Mouse (Mus musculus) forebrain, embryonic 14.5 days (tissue): Measurements from ENCODE around the gene Mymx. TPM values are rescaled to one million over a fixed set of nuclear protein-coding genes. Genes with fewer than 3 reads are reported as not detected.

Experiments
- ATAC-seq: fragments of 200-750 bp; cut with Nextera tagmentation; 2 replicates; pipeline ENCODE4 v1.8.0; 2017; ENCODE audit warnings: mild to moderate bottlenecking, moderate library complexity
- DNase-seq: peaks from one replicate; pipeline ENCODE4 v3.0.0-alpha.2; 2015; ENCODE audit warnings: low spot score
- H3K27ac ChIP-seq: fragments of 300-500 bp; sonication (generic); 2 replicates; pipeline ENCODE4 v1.5.1; 2014; ENCODE audit warnings: low read depth, mild to moderate bottlenecking, control low read depth, low read length, moderate library complexity
- H3K27me3 ChIP-seq: fragments of 300-500 bp; sonication (generic); replicated peaks from 2 replicates; pipeline ENCODE4 v1.6.1; 2014; ENCODE audit warnings: low read length, control low read depth, mixed read lengths; ENCODE audit not compliant: control insufficient read depth, insufficient read depth
- H3K36me3 ChIP-seq: fragments of 300-500 bp; sonication (generic); 2 replicates; pipeline ENCODE4 v1.6.1; 2014; ENCODE audit warnings: low read length, control low read depth; ENCODE audit not compliant: control insufficient read depth, insufficient read depth
- H3K4me1 ChIP-seq: fragments of 300-500 bp; sonication (generic); 2 replicates; pipeline ENCODE4 v1.6.1; 2014; ENCODE audit warnings: antibody characterized with exemption, low read length, control low read depth; ENCODE audit not compliant: control insufficient read depth, insufficient read depth
- H3K4me2 ChIP-seq: fragments of 300-500 bp; sonication (generic); 2 replicates; pipeline ENCODE4 v1.6.1; 2014; ENCODE audit warnings: mild to moderate bottlenecking, control low read depth, low read length
- H3K4me3 ChIP-seq: fragments of 300-500 bp; sonication (generic); 2 replicates; pipeline ENCODE4 v1.5.1; 2014; ENCODE audit warnings: low read depth, low read length, control low read depth
- H3K9ac ChIP-seq: fragments of 300-500 bp; sonication (generic); 2 replicates; pipeline ENCODE4 v1.6.1; 2014; ENCODE audit warnings: mild to moderate bottlenecking, low read length, control low read depth, moderate library complexity
- H3K9me3 ChIP-seq: fragments of 300-500 bp; sonication (generic); replicated peaks from 2 replicates; pipeline ENCODE4 v1.6.1; 2016; ENCODE audit warnings: low read length, control low read depth, mixed read lengths; ENCODE audit not compliant: control insufficient read depth
- WGBS: fragments of 180-500 bp; shearing (Covaris S2); extraction: QIAGEN DNeasy Blood & Tissue Kit; methylation state at CpG from one replicate; pipeline ENCODE4 v1.1.7; 2014; 5-methylcytosine and 5-hydroxymethylcytosine counted together
- polyA plus RNA-seq: library from polyadenylated mRNA; unstranded; fragments of >200 nt; fragmentation: Nextera tagmentation; extraction: Ambion mirVana; gene quantifications from 2 replicates; pipeline ENCODE4 v1.2.1, GENCODE M21; 2014

Mymx gene
- polyA plus RNA-seq, 1 experiment from 2014 or later, result not detected

- ATAC-seq (no peak), DNase-seq (no peak)
- WGBS, result 90% methylated on average over 6 of the region's 6 CpGs
- Histone ChIP-seq H3K4me1 (no peaks in the 10 kb centered on the region), H3K27ac (no peak overlapping the region), H3K9ac (no peak overlapping the region), H3K4me2 (no peak overlapping the region), H3K4me3 (no peak overlapping the region), H3K9me3 (no peaks in the 10 kb centered on the region), H3K27me3 (no peaks in the 10 kb centered on the region), H3K36me3 (no peaks in the 10 kb centered on the region)
These were observed 15.8 kb upstream of the Mymx start for GRCm38 (mm10) chr17:45617655-45618054.

GRCm38 (mm10) chr17:45616679-45617078 is 14.8 kb upstream of the Mymx start:
- H3K4me1 ChIP-seq, result no peaks in the 10 kb centered on the region
- no peaks in the 10 kb centered on the region for H3K27me3 ChIP-seq
- no peaks in the 10 kb centered on the region for H3K36me3 ChIP-seq
- no peak for DNase-seq
- no peak overlapping the region for H3K4me2 ChIP-seq
- H3K27ac ChIP-seq, result no peak overlapping the region
- H3K4me3 ChIP-seq, result no peak overlapping the region
- 81% methylated on average over 3 of the region's 3 CpGs for WGBS
- ATAC-seq, result no peak
- H3K9ac ChIP-seq, result no peak overlapping the region
- H3K9me3 ChIP-seq, result no peaks in the 10 kb centered on the region

GRCm38 (mm10) chr17:45616046-45616650 is 14.2 kb upstream of the Mymx start:
- Histone ChIP-seq H3K27ac (no peak overlapping the region), H3K9ac (no peak overlapping the region), H3K9me3 (no peaks in the 10 kb centered on the region), H3K27me3 (no peaks in the 10 kb centered on the region), H3K36me3 (no peaks in the 10 kb centered on the region), H3K4me2 (no peak overlapping the region), H3K4me3 (no peak overlapping the region), H3K4me1 (no peaks in the 10 kb centered on the region)
- DNase-seq, result no peak
- no peak for ATAC-seq
- WGBS, result 77% methylated on average over 4 of the region's 4 CpGs

- no peaks in the 10 kb centered on the region for H3K36me3 ChIP-seq
- no peaks in the 10 kb centered on the region for H3K27me3 ChIP-seq
- H3K9me3 ChIP-seq, result no peaks in the 10 kb centered on the region
- no peak overlapping the region for H3K27ac ChIP-seq
- ATAC-seq (no peak), DNase-seq (no peak)
- no peaks in the 10 kb centered on the region for H3K4me1 ChIP-seq
- no peak overlapping the region for H3K9ac ChIP-seq
- no peak overlapping the region for H3K4me3 ChIP-seq
- no peak overlapping the region for H3K4me2 ChIP-seq
- whole genome bisulfite sequencing, result 87% methylated on average over 7 of the region's 7 CpGs
These were observed 11.0 kb upstream of the Mymx start for GRCm38 (mm10) chr17:45612921-45613320.

- no peak overlapping the region for H3K4me2 ChIP-seq
- no peaks in the 10 kb centered on the region for H3K36me3 ChIP-seq
- H3K9ac ChIP-seq, result no peak overlapping the region
- ATAC-seq (no peak), DNase-seq (no peak)
- H3K4me3 ChIP-seq, result no peak overlapping the region
- 87% methylated on average over 8 of the region's 8 CpGs for WGBS
- H3K27ac ChIP-seq, result no peak overlapping the region
- H3K4me1 ChIP-seq, result no peaks in the 10 kb centered on the region
- no peaks in the 10 kb centered on the region for H3K27me3 ChIP-seq
- H3K9me3 ChIP-seq, result no peaks in the 10 kb centered on the region
These were observed 10.1 kb upstream of the Mymx start for GRCm38 (mm10) chr17:45612008-45612407.

GRCm38 (mm10) chr17:45610144-45610866 is 8.4 kb upstream of the Mymx start:
- H3K27me3 ChIP-seq, result no peaks in the 10 kb centered on the region
- no peaks in the 10 kb centered on the region for H3K4me1 ChIP-seq
- no peaks in the 10 kb centered on the region for H3K36me3 ChIP-seq
- WGBS, result 30% methylated on average over 5 of the region's 5 CpGs
- ATAC-seq (no peak), DNase-seq (no peak)
- no peak overlapping the region for H3K9ac ChIP-seq
- no peak overlapping the region for H3K4me2 ChIP-seq
- no peak overlapping the region for H3K4me3 ChIP-seq
- no peaks in the 10 kb centered on the region for H3K9me3 ChIP-seq
- H3K27ac ChIP-seq, result no peak overlapping the region

- no peaks in the 10 kb centered on the region for H3K27me3 ChIP-seq
- H3K36me3 ChIP-seq, result no peaks in the 10 kb centered on the region
- 91% methylated on average over 4 of the region's 4 CpGs for WGBS
- H3K9ac ChIP-seq, result no peak overlapping the region
- no peak overlapping the region for H3K27ac ChIP-seq
- no peak overlapping the region for H3K4me3 ChIP-seq
- no peak overlapping the region for H3K4me2 ChIP-seq
- H3K4me1 ChIP-seq, result no peaks in the 10 kb centered on the region
- H3K9me3 ChIP-seq, result no peaks in the 10 kb centered on the region
- ATAC-seq, result no peak
- no peak for DNase-seq
These were observed 6.5 kb upstream of the Mymx start for GRCm38 (mm10) chr17:45608396-45608795.

- Histone ChIP-seq H3K9me3 (no peaks in the 10 kb centered on the region), H3K27me3 (no peaks in the 10 kb centered on the region; the same call in 1 of the 2 replicates), H3K4me2 (no peak overlapping the region), H3K4me3 (no peak overlapping the region), H3K4me1 (no peaks in the 10 kb centered on the region), H3K36me3 (no peaks in the 10 kb centered on the region), H3K27ac (no peak overlapping the region), H3K9ac (no peak overlapping the region)
- DNase-seq, result no peak
- 73% methylated on average over 15 of the region's 15 CpGs for WGBS
- no peak for ATAC-seq
These were observed 5.3 kb upstream of the Mymx start for GRCm38 (mm10) chr17:45606992-45607879.
